Mouse (Mus musculus): ENCODE results near the gene Dhcr24.

Gene Dhcr24

GRCm38 (mm10) chr4:106560213-106560845 is 509 bp upstream of the Dhcr24 start:
- peak; percentile 71 for DNase-seq

GRCm38 (mm10) chr4:106562006-106562405 is 1.2 kb downstream of the Dhcr24 start:
- no peak for DNase-seq

GRCm38 (mm10) chr4:106562837-106563790 is 2.3 kb downstream of the Dhcr24 start:
- peak; percentile 80 for DNase-seq

GRCm38 (mm10) chr4:106564161-106564560 is 3.3 kb downstream of the Dhcr24 start:
- DNase-seq: no peak

- no peak for DNase-seq
Observed at GRCm38 (mm10) chr4:106569680-106570079, 8.8 kb downstream of the Dhcr24 start.

- DNase-seq: no peak
Observed at GRCm38 (mm10) chr4:106571081-106571724, 10.4 kb downstream of the Dhcr24 start.

- DNase-seq: no peak
Observed at GRCm38 (mm10) chr4:106575022-106575421, 14.2 kb downstream of the Dhcr24 start.

GRCm38 (mm10) chr4:106577511-106577910 is 16.7 kb downstream of the Dhcr24 start:
- peak; percentile 75 for DNase-seq

DNA sequence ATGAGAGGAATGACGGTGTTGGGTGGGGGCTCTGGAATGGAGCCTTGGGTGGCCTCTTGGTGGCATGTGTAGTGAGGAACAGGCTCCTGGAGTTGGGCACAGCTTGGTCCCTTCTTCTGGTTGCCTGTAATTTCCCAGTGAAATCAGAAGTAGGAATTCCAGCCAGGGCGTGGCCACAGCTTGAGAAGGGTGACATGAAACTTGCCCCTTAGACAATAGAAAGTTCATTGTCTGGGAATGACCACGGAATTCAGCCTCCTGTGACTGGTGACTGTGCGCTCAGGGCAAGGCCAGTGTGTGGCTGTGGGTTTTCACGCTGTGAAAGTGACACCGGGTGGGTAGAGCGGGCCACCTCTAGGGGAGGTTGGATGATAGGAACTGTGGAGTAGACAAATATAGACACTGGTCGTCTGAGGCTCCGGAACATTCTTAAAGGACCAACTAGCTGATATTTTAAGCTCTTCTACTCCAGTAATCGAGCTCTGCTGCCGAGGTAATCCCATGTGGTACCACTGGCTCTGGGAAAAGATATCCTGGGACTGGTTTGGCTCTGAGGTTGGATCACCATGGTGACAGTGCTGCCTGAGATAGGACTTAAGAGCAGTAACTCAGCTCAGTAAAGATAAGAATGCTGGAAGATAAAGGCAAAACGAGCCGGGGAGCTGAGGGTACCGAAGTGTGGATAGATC is 20.5 kb downstream of the Dhcr24 start:
- DNase-seq: no peak

- no peak for DNase-seq
Observed at GRCm38 (mm10) chr4:106581865-106582204, 21.0 kb downstream of the Dhcr24 start.

DNA sequence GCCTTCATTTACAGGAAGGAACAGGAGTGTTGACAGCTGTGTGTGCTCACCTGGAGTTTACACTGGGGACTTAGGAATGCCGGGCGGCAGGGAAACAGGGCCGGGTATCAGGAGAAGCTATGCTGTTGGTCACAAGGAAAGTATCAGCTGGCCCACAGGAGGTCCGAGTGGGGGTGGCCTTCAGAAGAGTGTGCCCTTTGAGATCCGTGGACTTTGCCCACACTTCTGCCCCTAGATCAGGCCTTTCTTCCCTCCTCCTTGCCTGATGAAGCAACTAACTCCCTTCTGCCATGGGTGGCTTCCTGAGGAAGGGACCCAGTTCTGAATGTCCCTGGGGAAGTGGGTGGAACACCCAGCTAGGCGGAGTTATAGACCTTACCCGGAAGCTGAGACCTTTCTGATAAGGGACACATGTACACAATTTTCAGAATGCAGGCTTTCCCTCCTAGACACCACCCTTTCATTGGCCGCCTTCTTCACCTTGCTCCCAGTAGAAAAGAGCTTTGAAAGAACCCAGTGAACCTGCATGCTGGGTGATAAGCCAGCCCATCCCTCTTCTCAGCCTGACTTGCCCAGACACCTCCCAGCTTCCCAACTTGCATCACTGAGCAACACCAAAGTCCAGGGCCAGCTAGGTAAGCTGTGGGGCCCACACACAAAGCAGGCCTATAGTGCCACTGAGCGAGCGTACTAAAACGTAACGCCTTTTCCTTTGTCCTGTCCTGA is 21.8 kb downstream of the Dhcr24 start:
- peak; percentile 92 for DNase-seq

- no peak for DNase-seq
Observed at GRCm38 (mm10) chr4:106584665-106585064, 23.8 kb downstream of the Dhcr24 start.

DNA sequence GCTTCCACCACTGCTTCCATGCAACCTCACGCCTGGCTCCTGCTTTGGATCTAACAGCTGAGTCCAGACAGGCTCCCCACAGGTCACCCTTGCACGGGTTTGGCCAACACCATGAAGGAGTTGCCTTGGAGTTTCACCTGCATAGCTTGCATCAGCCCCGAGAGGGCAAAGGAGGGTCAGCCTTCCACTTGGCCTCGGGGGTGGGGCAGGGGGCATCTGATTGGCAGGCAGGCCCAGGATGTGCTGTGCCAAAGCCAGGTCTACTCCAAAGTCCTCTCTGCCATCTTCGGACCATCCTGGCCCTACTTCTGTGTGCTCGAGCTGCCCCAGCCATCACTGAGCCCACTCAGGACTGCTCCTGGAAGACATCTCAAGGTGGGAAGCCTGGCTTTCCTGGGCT is 26.2 kb downstream of the Dhcr24 start:
- DNase-seq: peak; percentile 94

GRCm38 (mm10) chr4:106590142-106590541 is 29.3 kb downstream of the Dhcr24 start:
- DNase-seq: peak; percentile 57

DNA sequence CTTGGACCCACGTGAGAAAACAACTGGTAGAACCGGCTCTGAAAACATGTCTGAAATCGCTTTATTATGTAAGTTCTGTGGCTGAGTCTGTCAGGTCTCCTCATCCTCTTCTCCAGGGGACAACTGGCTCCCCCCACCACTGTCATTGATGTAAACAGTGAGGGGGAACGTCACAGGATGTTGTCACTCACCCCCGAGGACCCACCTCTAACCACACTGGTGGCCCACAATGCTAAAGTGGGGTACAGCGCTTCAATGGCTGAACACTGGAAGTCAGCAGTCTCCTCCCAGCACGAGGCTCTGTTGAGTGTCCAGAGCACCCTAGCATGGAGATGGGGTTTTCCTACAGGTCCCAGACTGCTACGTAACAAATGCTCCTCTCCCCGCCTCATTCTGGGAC is 30.0 kb downstream of the Dhcr24 start:
- DNase-seq: no peak

GRCm38 (mm10) chr4:106593636-106594035 is 32.8 kb downstream of the Dhcr24 start:
- DNase-seq: no peak

- no peak for DNase-seq
Observed at GRCm38 (mm10) chr4:106596200-106596599, 35.4 kb downstream of the Dhcr24 start.

- DNase-seq: no peak
Observed at GRCm38 (mm10) chr4:106597055-106597454, 36.2 kb downstream of the Dhcr24 start.

DNA sequence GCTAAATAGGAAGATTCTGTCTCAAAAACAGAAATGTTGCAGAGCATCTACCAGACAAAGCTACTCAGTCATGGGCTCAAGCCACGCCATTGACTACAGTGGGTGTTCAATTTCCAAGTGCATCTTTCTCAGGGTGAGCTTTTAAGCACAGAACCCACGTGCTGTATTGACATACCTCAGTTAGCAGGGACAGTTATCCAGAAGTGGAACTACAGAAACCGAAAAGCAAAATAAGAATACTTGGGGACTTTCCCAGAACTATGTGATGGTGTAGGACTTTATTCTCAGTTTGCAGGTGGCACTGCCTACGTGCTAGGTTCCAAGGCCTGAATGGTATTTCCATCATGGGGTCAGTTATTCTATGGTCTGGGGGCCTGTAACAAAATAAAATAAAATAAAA is 36.9 kb downstream of the Dhcr24 start:
- DNase-seq: no peak

DNA sequence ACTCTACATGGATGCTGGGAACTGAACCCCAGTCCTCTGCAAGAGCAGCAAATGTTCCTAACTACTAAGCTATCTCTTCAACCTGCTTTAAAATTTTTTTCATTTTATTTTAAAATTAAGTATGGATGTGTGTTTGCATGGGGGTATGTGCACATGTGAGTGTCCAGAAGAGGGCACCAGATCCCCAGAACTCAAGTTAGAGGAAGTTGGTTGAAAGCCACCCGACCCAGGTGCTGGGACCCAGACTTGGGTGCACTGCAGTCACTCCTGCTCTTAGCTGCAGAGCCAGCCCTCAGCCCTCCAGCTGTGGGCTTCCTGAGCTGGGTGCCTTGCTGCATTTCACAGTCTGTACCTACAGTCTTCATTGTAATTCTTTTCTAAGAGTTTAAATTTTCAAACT is 38.6 kb downstream of the Dhcr24 start:
- DNase-seq: no peak

- peak; percentile 87 for DNase-seq
Observed at GRCm38 (mm10) chr4:106600770-106601169, 39.9 kb downstream of the Dhcr24 start.

Measured in kidney, adult 9 months (tissue).